Mouse (Mus musculus): ENCODE results near the gene Maml2.
A peak's percentile ranks its signal among the peaks of the same experiment; 100 is the strongest.

DNA sequence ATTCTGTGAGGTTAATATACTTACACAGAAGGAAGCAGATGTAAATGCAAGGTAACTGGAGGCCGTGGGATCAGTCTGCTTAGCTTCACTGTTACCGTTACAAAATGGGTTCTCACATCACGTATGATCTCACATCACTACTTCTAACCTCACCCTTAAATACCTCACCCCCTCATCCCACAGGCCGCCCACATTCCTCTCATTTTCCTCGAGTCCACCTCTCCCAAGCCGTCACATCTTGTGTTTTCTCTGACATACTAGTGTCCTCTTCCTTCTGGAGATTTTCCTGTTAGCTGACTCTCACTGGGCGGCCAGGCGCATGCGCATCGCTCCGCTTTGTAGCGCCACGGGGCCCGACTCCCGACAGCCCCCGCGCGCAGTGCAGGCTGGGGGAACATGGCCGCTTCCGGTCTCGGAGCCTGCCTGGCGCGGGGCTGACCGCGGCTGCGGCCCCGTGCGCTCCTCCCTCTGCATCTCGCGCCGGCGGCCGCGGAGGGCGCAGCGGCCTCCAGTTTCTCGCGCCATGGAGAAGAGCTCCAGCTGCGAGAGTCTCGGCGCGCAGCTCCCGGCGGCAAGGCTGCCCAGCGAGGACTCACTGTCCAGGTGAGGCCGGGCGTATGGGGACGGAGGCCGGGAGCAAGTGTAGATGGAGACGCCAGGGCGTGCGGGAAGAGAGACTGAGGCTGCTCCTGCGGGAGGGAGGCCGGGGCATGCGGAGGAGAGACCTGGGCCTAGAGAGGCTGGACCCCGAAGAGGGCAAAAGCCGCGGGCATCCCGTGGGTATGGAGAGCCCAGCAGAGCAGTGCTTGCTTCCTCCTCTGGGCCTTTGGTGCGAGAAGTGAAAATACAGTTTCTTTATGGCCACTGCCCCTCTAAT lies 451.3 kb downstream of the Maml2 start:
- TF ChIP-seq CTCF (IDR thresholded peaks at IDR 0.05): peak; percentile 41
- TF ChIP-seq EP300 (IDR thresholded peaks at IDR 0.05): no peak

Measured in lung, postnatal 0 days (tissue).